Mouse (Mus musculus): Measurements from ENCODE around the gene Kcnb1. TPM values are rescaled to one million over a fixed set of nuclear protein-coding genes. Genes with fewer than 3 reads are reported as not detected.

Gene Kcnb1
- polyA plus RNA-seq, 1 experiment from 2014 or later, result 0.13 TPM

DNA sequence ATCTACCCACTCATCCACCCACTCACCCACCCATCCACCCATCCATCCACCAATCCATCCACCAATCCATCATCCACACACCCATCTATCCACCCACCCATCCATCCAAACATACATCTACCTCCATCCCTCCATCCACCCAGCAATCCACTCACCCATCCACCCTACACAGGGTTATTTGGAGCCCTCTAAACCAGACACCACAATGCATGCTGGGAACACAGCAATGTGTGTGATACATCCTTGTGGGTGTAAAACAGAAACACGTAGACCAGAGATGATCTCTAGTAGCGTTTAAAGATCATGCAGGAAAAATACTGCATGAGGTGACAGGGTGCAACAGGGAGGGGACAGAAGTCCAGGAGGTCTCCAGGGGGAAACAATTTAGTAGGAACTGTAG is 4.5 kb downstream of the Kcnb1 start:
- no peak for ATAC-seq (ENCODE audit: insufficient read depth)
- no peaks in the 10 kb centered on the region for H3K9me3 ChIP-seq (replicated peaks)
- 58% methylated on average over 2 of the region's 2 CpGs for WGBS (ENCODE audit: insufficient replicate concordance)
- peaks cover 11% of the 10 kb centered on the region for H3K4me1 ChIP-seq (replicated peaks)
- H3K27me3 ChIP-seq, result peaks cover 56% of the 10 kb centered on the region
- no peak overlapping the region for H3K4me3 ChIP-seq (replicated peaks)
- H3K9ac ChIP-seq, result no peak overlapping the region
- no peaks in the 10 kb centered on the region for H3K36me3 ChIP-seq (replicated peaks)
- H3K4me2 ChIP-seq, result no peak overlapping the region
- H3K27ac ChIP-seq (replicated peaks), result no peak overlapping the region

DNA sequence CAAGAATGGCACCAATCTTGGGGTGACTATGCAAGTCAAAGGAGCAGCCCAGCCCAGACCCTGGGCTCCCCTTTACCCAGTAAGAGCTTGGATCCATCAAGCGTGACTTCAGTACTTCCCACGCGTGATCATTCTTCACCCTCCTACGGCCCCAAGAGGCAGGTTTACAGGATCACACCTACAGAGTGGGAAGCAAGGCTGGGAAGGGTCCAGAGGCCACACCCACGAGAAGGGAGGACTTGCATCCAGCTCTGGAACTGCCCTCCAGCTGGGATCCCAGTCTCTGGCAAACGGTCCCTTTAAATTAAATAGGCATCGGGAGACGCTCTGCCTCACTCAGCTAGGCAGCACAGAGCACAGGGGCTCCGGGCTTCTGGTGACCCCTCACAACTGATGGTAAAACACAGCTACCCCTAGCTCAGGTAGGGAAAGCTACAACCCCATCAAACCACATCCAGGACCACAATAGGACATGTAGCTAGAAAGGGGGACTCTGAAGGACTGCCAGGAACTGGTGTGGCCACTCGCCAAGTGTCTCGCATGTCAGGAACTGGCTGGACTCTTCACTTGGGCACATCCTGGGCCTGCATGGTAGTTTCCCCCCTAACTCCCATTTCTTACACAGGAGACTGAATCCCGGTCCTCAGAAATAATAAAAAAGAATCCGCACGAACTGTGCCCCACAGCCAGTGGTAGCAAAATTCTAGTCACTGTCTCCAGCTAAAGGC is 8.1 kb downstream of the Kcnb1 start:
- Histone ChIP-seq H3K36me3 (replicated peaks) (no peaks in the 10 kb centered on the region), H3K27me3 (peaks cover 20% of the 10 kb centered on the region), H3K9me3 (replicated peaks) (no peaks in the 10 kb centered on the region), H3K27ac (replicated peaks) (no peak overlapping the region), H3K4me1 (replicated peaks) (no peaks in the 10 kb centered on the region), H3K4me3 (replicated peaks) (no peak overlapping the region), H3K4me2 (no peak overlapping the region), H3K9ac (no peak overlapping the region)
- WGBS (ENCODE audit: insufficient replicate concordance), result 69% methylated on average over 14 of the region's 14 CpGs
- no peak for ATAC-seq (ENCODE audit: insufficient read depth)

DNA sequence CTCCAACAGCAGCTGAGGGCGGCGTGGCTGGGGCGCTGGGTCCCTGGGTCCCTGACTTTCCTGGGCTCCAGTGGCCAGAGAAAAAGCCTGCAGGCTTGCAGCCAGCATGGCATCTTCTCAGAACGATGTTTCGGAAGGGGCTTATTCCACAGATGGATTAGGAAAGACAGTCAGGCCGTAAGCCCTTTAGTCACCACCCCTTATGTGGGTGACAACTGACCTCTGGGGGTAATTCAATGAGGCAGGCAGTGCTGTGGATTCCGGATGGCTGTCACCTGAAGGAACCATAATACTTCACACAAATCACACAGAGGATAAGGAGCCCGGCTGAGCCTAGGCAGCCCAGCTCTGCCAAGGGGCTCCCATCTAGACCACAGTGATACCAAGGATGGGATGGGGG is 8.9 kb downstream of the Kcnb1 start:
- no peak overlapping the region for H3K27ac ChIP-seq (replicated peaks)
- H3K4me2 ChIP-seq, result no peak overlapping the region
- WGBS (ENCODE audit: insufficient replicate concordance), result 57% methylated on average over 8 of the region's 8 CpGs
- H3K9ac ChIP-seq, result no peak overlapping the region
- no peaks in the 10 kb centered on the region for H3K36me3 ChIP-seq (replicated peaks)
- H3K4me1 ChIP-seq (replicated peaks), result no peaks in the 10 kb centered on the region
- ATAC-seq (ENCODE audit: insufficient read depth), result no peak
- no peak overlapping the region for H3K4me3 ChIP-seq (replicated peaks)
- no peaks in the 10 kb centered on the region for H3K9me3 ChIP-seq (replicated peaks)
- H3K27me3 ChIP-seq, result peaks cover 12% of the 10 kb centered on the region

DNA sequence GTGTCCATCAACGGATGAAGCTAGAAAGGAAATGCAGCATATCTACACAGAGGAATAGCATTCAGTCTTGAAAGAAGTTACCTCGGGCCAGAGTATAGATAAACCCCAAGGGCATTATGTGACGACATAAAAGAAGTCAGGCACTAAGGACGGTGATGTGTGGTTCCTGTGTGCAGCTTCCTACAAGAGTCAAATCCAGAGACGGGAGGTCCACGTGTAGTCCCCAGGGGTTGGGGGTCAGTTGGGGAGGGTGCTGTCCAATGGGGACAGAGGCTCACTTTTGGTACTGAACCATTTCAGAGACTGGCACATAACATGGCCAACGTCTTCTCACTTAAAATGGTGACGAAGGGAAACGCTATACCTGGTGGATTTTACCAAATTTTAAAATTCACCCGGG is 10.7 kb downstream of the Kcnb1 start:
- 61% methylated on average over 10 of the region's 10 CpGs for WGBS (ENCODE audit: insufficient replicate concordance)
- Histone ChIP-seq H3K4me3 (replicated peaks) (no peak overlapping the region), H3K36me3 (replicated peaks) (no peaks in the 10 kb centered on the region), H3K4me1 (replicated peaks) (no peaks in the 10 kb centered on the region), H3K9ac (no peak overlapping the region), H3K4me2 (no peak overlapping the region), H3K27ac (replicated peaks) (no peak overlapping the region), H3K27me3 (no peaks in the 10 kb centered on the region), H3K9me3 (replicated peaks) (no peaks in the 10 kb centered on the region)
- no peak for ATAC-seq (ENCODE audit: insufficient read depth)

DNA sequence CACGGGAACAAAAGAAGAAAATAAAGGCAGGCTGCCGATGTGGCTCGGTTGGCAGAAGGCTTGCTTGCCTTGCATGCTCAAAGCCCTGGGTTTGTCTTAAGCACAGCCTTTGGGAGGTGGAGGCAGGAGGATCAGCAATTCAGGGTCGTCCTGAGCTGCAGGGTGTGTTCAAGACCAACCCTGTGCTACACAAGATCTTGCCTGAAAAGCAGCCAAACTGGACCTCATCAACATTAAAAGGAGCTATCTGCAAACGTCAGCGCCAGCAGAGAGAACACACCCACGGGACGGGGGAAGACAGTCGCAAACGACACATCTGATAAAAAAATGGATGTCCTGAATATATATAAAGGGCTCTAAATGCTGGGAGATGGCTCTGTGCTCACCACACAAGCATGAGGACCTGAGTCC is 12.7 kb downstream of the Kcnb1 start:
- H3K27ac ChIP-seq (replicated peaks), result no peak overlapping the region
- no peak overlapping the region for H3K4me3 ChIP-seq (replicated peaks)
- H3K27me3 ChIP-seq, result no peaks in the 10 kb centered on the region

DNA sequence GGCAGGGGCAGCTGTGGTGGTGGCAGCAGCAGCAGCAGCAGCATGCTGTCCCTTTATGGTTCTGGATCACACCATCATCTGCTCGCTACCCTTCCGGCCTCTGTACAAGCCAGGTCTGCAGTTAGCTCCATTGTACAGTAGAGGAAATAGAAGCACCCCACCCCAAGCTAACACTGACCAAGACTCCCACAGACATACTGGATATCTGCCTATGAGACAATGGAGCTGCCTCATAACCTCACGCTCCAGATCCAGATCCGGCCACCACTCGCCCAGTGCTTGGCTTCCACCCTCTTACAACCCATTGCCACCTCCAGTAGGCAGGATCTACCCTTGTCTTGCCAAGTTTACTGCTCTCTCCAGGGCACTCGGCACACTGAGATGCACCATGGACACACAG is 14.7 kb downstream of the Kcnb1 start:
- H3K9ac ChIP-seq, result no peak overlapping the region
- H3K27ac ChIP-seq (replicated peaks), result no peak overlapping the region
- WGBS (ENCODE audit: insufficient replicate concordance), result 76% methylated on average over 6 of the region's 6 CpGs
- no peak overlapping the region for H3K4me3 ChIP-seq (replicated peaks)
- H3K4me2 ChIP-seq, result no peak overlapping the region
- no peaks in the 10 kb centered on the region for H3K27me3 ChIP-seq
- H3K4me1 ChIP-seq (replicated peaks), result no peaks in the 10 kb centered on the region
- ATAC-seq (ENCODE audit: insufficient read depth), result no peak
- H3K9me3 ChIP-seq (replicated peaks), result no peaks in the 10 kb centered on the region
- no peaks in the 10 kb centered on the region for H3K36me3 ChIP-seq (replicated peaks)

More for the DNA sequence above, 12.7 kb downstream of the Kcnb1 start:
- no peak for ATAC-seq (ENCODE audit: insufficient read depth)
- H3K9me3 ChIP-seq (replicated peaks), result no peaks in the 10 kb centered on the region
- H3K4me1 ChIP-seq (replicated peaks), result no peaks in the 10 kb centered on the region
- no peak overlapping the region for H3K9ac ChIP-seq
- no peaks in the 10 kb centered on the region for H3K36me3 ChIP-seq (replicated peaks)
- 47% methylated on average over 10 of the region's 10 CpGs for WGBS (ENCODE audit: insufficient replicate concordance)
- no peak overlapping the region for H3K4me2 ChIP-seq

DNA sequence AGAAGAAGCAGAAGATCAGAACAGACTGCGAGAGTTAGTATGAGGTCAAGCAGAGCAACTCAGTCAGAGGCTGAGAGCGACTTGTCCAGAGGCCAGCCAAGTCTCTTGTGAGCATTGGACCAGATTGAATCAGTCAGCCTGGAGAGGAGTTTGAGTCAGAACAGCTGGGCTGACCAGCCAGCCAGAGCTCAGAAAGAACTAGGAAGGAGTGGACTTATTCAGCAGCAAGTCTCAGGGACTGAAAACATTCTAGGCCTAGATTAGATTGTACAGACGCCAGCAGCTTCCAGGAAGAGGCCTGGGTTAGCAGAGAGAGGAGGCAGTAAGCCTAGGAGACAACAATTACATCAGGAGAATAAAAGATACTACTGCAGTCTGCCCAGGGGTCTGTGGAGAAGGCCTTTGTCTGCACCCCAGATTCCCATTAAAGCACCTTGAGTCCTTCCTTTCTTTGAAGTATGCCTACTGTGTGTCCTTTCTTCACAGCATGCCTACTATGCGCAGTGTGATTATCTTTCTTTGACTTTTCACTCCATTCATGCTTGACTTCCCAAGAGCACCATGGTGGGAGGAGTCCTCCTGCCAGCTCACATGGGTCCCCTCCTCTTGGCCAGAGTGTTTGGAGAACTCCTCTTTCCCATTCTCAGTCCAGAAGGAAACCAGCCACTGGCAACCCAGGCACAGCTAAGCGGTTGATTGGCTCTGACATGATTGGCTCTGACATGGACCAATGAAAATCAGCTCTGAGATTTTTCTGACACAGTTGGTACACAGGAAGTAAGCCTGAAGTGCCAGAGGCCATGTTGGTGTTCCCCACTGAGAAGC is 16.7 kb downstream of the Kcnb1 start:
- Histone ChIP-seq H3K9me3 (replicated peaks) (no peaks in the 10 kb centered on the region), H3K4me3 (replicated peaks) (no peak overlapping the region), H3K27ac (replicated peaks) (no peak overlapping the region), H3K36me3 (replicated peaks) (no peaks in the 10 kb centered on the region), H3K4me1 (replicated peaks) (no peaks in the 10 kb centered on the region), H3K27me3 (no peaks in the 10 kb centered on the region), H3K9ac (no peak overlapping the region), H3K4me2 (no peak overlapping the region)
- WGBS (ENCODE audit: insufficient replicate concordance), result 57% methylated on average over 5 of the region's 5 CpGs
- ATAC-seq (ENCODE audit: insufficient read depth), result no peak

DNA sequence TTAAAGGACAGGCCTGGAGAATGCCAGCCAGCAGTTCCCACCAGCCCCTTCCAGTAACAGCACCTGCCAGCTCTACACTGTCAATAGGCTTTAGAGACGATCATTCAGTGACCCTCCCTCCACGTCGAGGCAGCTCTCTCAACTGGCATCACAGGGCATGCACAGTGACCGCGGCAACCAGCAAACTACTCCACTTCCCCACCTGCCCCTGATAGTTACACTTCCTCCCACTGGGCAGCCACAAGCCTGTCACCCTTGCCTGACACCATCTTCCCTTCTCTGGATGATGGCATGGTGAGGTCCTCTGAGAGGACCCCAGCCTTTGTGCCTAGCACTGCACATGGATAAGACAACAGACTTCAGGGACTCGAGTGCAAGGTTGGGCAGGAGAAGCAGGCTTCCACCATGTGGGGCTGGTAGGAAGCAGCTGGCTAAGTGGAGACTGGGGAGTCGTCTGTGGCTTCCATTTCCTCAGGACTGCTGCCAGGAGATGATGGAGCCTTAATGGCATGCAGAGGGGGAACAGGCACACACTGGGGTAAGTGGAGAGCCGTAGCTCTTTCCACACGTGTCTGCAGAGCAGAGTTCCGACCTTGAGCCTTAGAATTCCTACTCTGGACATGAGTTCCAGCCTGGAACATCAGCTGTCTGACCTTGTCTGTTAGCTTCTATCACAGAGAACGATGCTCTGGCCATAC is 22.3 kb downstream of the Kcnb1 start:
- no peaks in the 10 kb centered on the region for H3K4me1 ChIP-seq (replicated peaks)
- H3K36me3 ChIP-seq (replicated peaks), result no peaks in the 10 kb centered on the region
- WGBS (ENCODE audit: insufficient replicate concordance), result 15% methylated on average over 11 of the region's 11 CpGs
- no peak overlapping the region for H3K9ac ChIP-seq
- ATAC-seq (ENCODE audit: insufficient read depth), result no peak
- no peaks in the 10 kb centered on the region for H3K27me3 ChIP-seq
- no peak overlapping the region for H3K4me2 ChIP-seq
- H3K27ac ChIP-seq (replicated peaks), result no peak overlapping the region
- H3K9me3 ChIP-seq (replicated peaks), result no peaks in the 10 kb centered on the region
- no peak overlapping the region for H3K4me3 ChIP-seq (replicated peaks)

DNA sequence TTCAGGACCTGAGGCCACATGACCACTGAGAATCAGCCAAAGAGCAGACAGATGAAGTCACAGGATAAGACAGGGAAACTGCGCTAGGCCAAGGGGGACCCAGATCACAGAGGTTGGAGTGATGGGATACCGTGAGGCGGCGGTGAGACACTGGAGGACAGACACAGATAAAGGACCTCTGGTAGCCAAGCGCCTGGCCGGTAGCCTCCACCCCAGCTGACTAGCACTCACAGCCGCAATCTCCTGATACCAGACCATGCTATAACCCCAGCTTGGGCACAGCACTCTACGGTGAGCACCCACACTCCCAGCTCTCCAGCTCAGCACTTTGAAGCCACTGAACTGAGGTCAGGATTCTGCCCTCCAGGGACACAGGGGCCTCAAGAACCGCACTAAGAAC is 26.4 kb downstream of the Kcnb1 start:
- Histone ChIP-seq H3K9me3 (replicated peaks) (no peaks in the 10 kb centered on the region), H3K9ac (no peak overlapping the region), H3K4me2 (no peak overlapping the region), H3K4me3 (replicated peaks) (no peak overlapping the region), H3K27ac (replicated peaks) (no peak overlapping the region), H3K36me3 (replicated peaks) (no peaks in the 10 kb centered on the region), H3K27me3 (no peaks in the 10 kb centered on the region), H3K4me1 (replicated peaks) (no peaks in the 10 kb centered on the region)
- 59% methylated on average over 9 of the region's 9 CpGs for WGBS (ENCODE audit: insufficient replicate concordance)
- ATAC-seq (ENCODE audit: insufficient read depth), result no peak

DNA sequence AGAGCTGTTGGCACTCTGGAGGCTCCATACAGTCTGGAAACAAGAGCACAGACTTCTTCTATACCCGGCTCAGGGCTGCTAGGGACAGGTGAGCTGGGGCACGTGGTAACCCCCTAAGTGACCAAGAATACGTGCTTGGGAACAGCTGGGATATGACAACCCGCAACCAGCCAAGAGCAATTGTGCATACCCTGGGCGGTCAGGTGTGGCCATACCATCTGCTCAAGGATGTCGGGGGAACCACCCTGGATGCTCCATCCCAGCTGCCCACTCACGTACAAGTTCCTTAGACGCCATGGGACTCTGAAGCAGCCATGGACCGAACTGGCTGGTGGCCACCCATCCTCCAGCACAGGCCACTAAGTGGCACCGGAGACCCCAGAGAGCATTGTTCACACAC is 26.8 kb downstream of the Kcnb1 start:
- H3K27me3 ChIP-seq, result no peaks in the 10 kb centered on the region
- H3K9ac ChIP-seq, result no peak overlapping the region
- H3K36me3 ChIP-seq (replicated peaks), result no peaks in the 10 kb centered on the region
- 71% methylated on average over 10 of the region's 10 CpGs for WGBS (ENCODE audit: insufficient replicate concordance)
- no peak for ATAC-seq (ENCODE audit: insufficient read depth)
- H3K4me2 ChIP-seq, result no peak overlapping the region
- H3K4me1 ChIP-seq (replicated peaks), result no peaks in the 10 kb centered on the region
- H3K27ac ChIP-seq (replicated peaks), result no peak overlapping the region
- H3K4me3 ChIP-seq (replicated peaks), result no peak overlapping the region
- no peaks in the 10 kb centered on the region for H3K9me3 ChIP-seq (replicated peaks)

DNA sequence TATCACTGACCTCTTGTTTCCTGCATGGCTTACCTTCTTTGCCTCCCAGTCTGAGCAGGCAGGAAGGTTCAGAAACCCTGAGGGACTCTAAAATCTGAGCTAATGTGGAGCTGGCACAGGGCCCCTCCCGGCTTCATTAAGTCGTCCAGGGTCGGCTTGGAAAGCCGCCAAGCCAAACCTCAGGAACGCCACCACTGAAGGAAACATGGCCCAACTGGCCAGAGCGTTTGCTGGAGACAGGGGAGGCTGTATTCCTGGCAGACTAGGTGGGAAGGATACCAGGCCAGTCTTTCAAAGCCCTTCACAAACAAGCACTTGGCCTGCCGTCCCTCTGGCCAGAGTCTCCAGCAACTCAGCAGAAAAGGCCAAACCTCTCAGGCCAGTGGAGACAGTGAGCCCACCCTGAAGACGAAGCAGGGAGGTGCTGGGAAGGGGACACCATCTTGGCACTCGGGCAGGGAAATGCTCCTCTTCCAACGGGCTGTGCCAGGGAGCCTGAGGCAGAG is 27.4 kb downstream of the Kcnb1 start:
- Histone ChIP-seq H3K4me1 (replicated peaks) (no peaks in the 10 kb centered on the region), H3K9ac (no peak overlapping the region), H3K36me3 (replicated peaks) (no peaks in the 10 kb centered on the region), H3K4me2 (no peak overlapping the region), H3K9me3 (replicated peaks) (no peaks in the 10 kb centered on the region), H3K4me3 (replicated peaks) (no peak overlapping the region), H3K27ac (replicated peaks) (no peak overlapping the region), H3K27me3 (no peaks in the 10 kb centered on the region)
- ATAC-seq (ENCODE audit: insufficient read depth), result no peak
- WGBS (ENCODE audit: insufficient replicate concordance), result 67% methylated on average over 10 of the region's 10 CpGs

Measured in liver, embryonic 15.5 days (tissue).